10 mouse cellular contexts compared by ENCODE assay signal in the genomic region with DNA sequence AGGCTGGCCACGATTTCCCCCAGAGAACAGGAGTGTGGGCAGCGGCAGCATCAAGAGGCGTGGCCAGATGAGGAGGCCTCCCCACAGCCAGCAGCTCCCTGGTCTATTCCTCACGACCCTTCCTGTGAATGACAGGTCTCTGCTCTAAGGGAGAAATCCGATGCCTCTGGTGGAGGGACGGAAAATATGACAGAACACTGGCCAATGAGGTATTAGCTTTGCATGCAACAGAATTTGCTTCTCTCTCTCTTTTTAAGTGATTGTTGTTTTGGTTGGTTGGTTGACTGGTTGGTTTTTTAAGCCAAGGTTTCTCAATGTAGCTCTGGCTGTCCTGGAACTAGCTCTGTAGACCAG. TPM values are rescaled to one million over a fixed set of nuclear protein-coding genes. Genes with fewer than 3 reads are reported as not detected.
DNase-seq lines count a peak whose midpoint lies in the region; ATAC-seq and TF ChIP-seq lines count a peak whose summit lies in the region.
"Had no signal": no experiment of that assay in that cellular context is flagged by ENCODE, and none has a peak within 500 bp of the region (broad histone marks: within the 10 kb centered on the region; RNA-seq: fewer than 3 reads in every experiment).

No protein-coding gene starts in this region.

- WGBS in hindbrain, embryonic 11.5 days = 21% methylated on average over 6 of the region's 6 CpGs
- WGBS in hindbrain, embryonic 12.5 days = 16% methylated on average over 6 of the region's 6 CpGs
- WGBS in embryonic facial prominence, embryonic 13.5 days = 5% methylated on average over 6 of the region's 6 CpGs
- WGBS in intestine, postnatal 0 days = 35% methylated on average over 6 of the region's 6 CpGs

- no peak overlapping the region for H3K4me2 ChIP-seq in hindbrain, embryonic 11.5 days (replicated peaks; ENCODE audit: low read depth, low read length)
- H3K4me2 ChIP-seq in hindbrain, embryonic 12.5 days (replicated peaks) = no peak overlapping the region
- no peak overlapping the region for H3K4me2 ChIP-seq in embryonic facial prominence, embryonic 13.5 days
- H3K4me2 ChIP-seq in intestine, postnatal 0 days (replicated peaks; ENCODE audit: low read depth) = no peak overlapping the region
- H3K4me2 ChIP-seq: kidney, embryonic 15.5 days had no signal

- DNase-seq in cerebellum, adult 11-12 months = peak; percentile 9
- DNase-seq in cerebellum, adult 11 months = no peak
- peak; percentile 10 for DNase-seq in hindbrain, embryonic 11.5 days (ENCODE audit: low spot score)
- peak; percentile 39 for DNase-seq in mesoderm, embryonic 11.5 days (ENCODE audit: low read depth, low spot score)
- DNase-seq in ovary, postnatal 10 days (ENCODE audit: low spot score) = no peak
- DNase-seq: gastrocnemius, postnatal 10 days had no signal

- no peak overlapping the region for H3K27ac ChIP-seq in hindbrain, embryonic 11.5 days (ENCODE audit: low read depth, low read length)
- H3K27ac ChIP-seq in hindbrain, embryonic 12.5 days = no peak overlapping the region
- 0 out of 2 replicates have a peak overlapping the region, but pooled peaks have one; percentile 77 for H3K27ac ChIP-seq in embryonic facial prominence, embryonic 13.5 days
- H3K27ac ChIP-seq in intestine, postnatal 0 days (ENCODE audit: low read depth, low read length) = no peak overlapping the region

- H3K4me3 ChIP-seq in hindbrain, embryonic 11.5 days (ENCODE audit: low read depth, low read length) = no peak overlapping the region
- H3K4me3 ChIP-seq in hindbrain, embryonic 12.5 days = no peak overlapping the region
- H3K4me3 ChIP-seq in embryonic facial prominence, embryonic 13.5 days = no peak overlapping the region
- H3K4me3 ChIP-seq in intestine, postnatal 0 days (ENCODE audit: low read depth, low read length) = no peak overlapping the region
- H3K4me3 ChIP-seq: kidney, embryonic 15.5 days had no signal

- no peaks in the 10 kb centered on the region for H3K9me3 ChIP-seq in hindbrain, embryonic 11.5 days (ENCODE audit: control insufficient read depth, low read length)
- no peaks in the 10 kb centered on the region for H3K9me3 ChIP-seq in hindbrain, embryonic 12.5 days (replicated peaks)
- no peaks in the 10 kb centered on the region for H3K9me3 ChIP-seq in embryonic facial prominence, embryonic 13.5 days
- no peaks in the 10 kb centered on the region for H3K9me3 ChIP-seq in intestine, postnatal 0 days (ENCODE audit: control insufficient read depth)
- H3K9me3 ChIP-seq: kidney, embryonic 15.5 days had no signal

- H3K27me3 ChIP-seq in hindbrain, embryonic 11.5 days (ENCODE audit: control insufficient read depth, insufficient read depth, low read length) = no peaks in the 10 kb centered on the region; the same call in 1 of the 2 replicates
- no peaks in the 10 kb centered on the region for H3K27me3 ChIP-seq in hindbrain, embryonic 12.5 days
- no peaks in the 10 kb centered on the region for H3K27me3 ChIP-seq in embryonic facial prominence, embryonic 13.5 days
- H3K27me3 ChIP-seq in intestine, postnatal 0 days (replicated peaks; ENCODE audit: control insufficient read depth, insufficient read depth, low read length) = peaks cover 5% of the 10 kb centered on the region; the same call in 1 of the 2 replicates
- H3K27me3 ChIP-seq: kidney, embryonic 15.5 days had no signal

- no peaks in the 10 kb centered on the region for H3K36me3 ChIP-seq in hindbrain, embryonic 11.5 days (ENCODE audit: control insufficient read depth, insufficient read depth, low read length)
- H3K36me3 ChIP-seq in hindbrain, embryonic 12.5 days = no peaks in the 10 kb centered on the region
- no peaks in the 10 kb centered on the region for H3K36me3 ChIP-seq in embryonic facial prominence, embryonic 13.5 days
- H3K36me3 ChIP-seq in intestine, postnatal 0 days (ENCODE audit: control insufficient read depth, insufficient read depth) = no peaks in the 10 kb centered on the region
- H3K36me3 ChIP-seq: kidney, embryonic 15.5 days had no signal

- no peaks in the 10 kb centered on the region; the same call in 1 of the 2 replicates for H3K4me1 ChIP-seq in hindbrain, embryonic 11.5 days (replicated peaks; ENCODE audit: control insufficient read depth, insufficient read depth, low read length)
- H3K4me1 ChIP-seq in hindbrain, embryonic 12.5 days = peaks cover 29% of the 10 kb centered on the region
- H3K4me1 ChIP-seq in embryonic facial prominence, embryonic 13.5 days = peaks cover 50% of the 10 kb centered on the region
- no peaks in the 10 kb centered on the region for H3K4me1 ChIP-seq in intestine, postnatal 0 days (replicated peaks; ENCODE audit: control insufficient read depth, insufficient read depth, low read length)

- no peak for TF ChIP-seq CTCF in intestine, postnatal 0 days (IDR thresholded peaks at IDR 0.05; ENCODE audit: low read depth)

- no peak for ATAC-seq in hindbrain, embryonic 11.5 days (ENCODE audit: low FRiP score)
- ATAC-seq in hindbrain, embryonic 12.5 days (ENCODE audit: low FRiP score) = no peak
- ATAC-seq in embryonic facial prominence, embryonic 13.5 days (ENCODE audit: insufficient number of reproducible peaks, insufficient read depth, low FRiP score, low TSS enrichment, low read depth) = no peak
- ATAC-seq in intestine, postnatal 0 days = no peak

- no peak overlapping the region for H3K9ac ChIP-seq in hindbrain, embryonic 11.5 days (ENCODE audit: low read depth, low read length)
- H3K9ac ChIP-seq in hindbrain, embryonic 12.5 days = no peak overlapping the region
- H3K9ac ChIP-seq in embryonic facial prominence, embryonic 13.5 days = no peak overlapping the region
- no peak overlapping the region for H3K9ac ChIP-seq in intestine, postnatal 0 days (ENCODE audit: low read depth, low read length)
- H3K9ac ChIP-seq: kidney, embryonic 15.5 days had no signal

RNA-seq across cellular contexts. Expression of a gene that starts 44.3 kb away (rescaled TPM):
- polyA plus RNA-seq in hindbrain, embryonic 11.5 days (2014; fragmentation: Nextera tagmentation; extraction: Ambion mirVana) = 18.2 and 25.4 TPM in 2 replicates
- polyA plus RNA-seq in hindbrain, embryonic 12.5 days (2016; fragmentation: Nextera tagmentation; extraction: Ambion mirVana) = 56.6 and 60.7 TPM in 2 replicates
- polyA plus RNA-seq in embryonic facial prominence, embryonic 13.5 days (2015; fragmentation: Nextera tagmentation; extraction: Ambion mirVana) = 32.9 and 38.9 TPM in 2 replicates
- 10.1 and 11.1 TPM in 2 replicates for polyA plus RNA-seq in intestine, postnatal 0 days (2015; fragmentation: Nextera tagmentation; extraction: Ambion mirVana)

Comparison
In these comparisons a context has a peak if more than half of its experiments do, and no peak if none do; other contexts are left out.
1. DNase-seq: peak in cerebellum, adult 11-12 months (single experiment), hindbrain, embryonic 11.5 days (single experiment) and mesoderm, embryonic 11.5 days (single experiment); none in cerebellum, adult 11 months (single experiment) and ovary, postnatal 10 days (single experiment).